Mouse (Mus musculus): ENCODE measurements around the gene Ppm1g.

- TF ChIP-seq CTCF (IDR thresholded peaks at IDR 0.05; ENCODE audit: control insufficient read depth, insufficient read depth, insufficient read length), result no peak
- no peak for TF ChIP-seq USF1 (IDR thresholded peaks at IDR 0.05; ENCODE audit: low read depth)
- no peak for TF ChIP-seq MAX (IDR thresholded peaks at IDR 0.05)
- TF ChIP-seq CEBPB (IDR thresholded peaks at IDR 0.05; ENCODE audit: low read depth), result no peak
- TF ChIP-seq MYOD1 (IDR thresholded peaks at IDR 0.05; ENCODE audit: control insufficient read depth, insufficient read length, low read depth), result no peak
- no peak for TF ChIP-seq MYOG (IDR thresholded peaks at IDR 0.05; ENCODE audit: control insufficient read depth, extremely low read depth, insufficient read length)
- no peak for TF ChIP-seq FOSL1 (IDR thresholded peaks at IDR 0.05; ENCODE audit: insufficient read depth, low read length, poor library complexity, severe bottlenecking)
Measured at GRCm38 (mm10) chr5:31198616-31199320, 21.7 kb downstream of the Ppm1g start.
